Mouse (Mus musculus): ENCODE data around the gene Dusp2. TPM values are rescaled to one million over a fixed set of nuclear protein-coding genes. Genes with fewer than 3 reads are reported as not detected.
"Not testable (repeated sequence)": the region's sequence is repeated elsewhere in the genome, so short reads cannot be mapped to it uniquely, and the experiment has no call there.

Gene Dusp2
- not detected in 2 replicates for total RNA-seq (2014; fragmentation: Nextera tagmentation)
- 0.11 and 0.23 TPM in 2 replicates for total RNA-seq (2017)
- polyA plus RNA-seq (2012): 0.04 TPM in 1 of 2 replicates, not detected in the other

DNA sequence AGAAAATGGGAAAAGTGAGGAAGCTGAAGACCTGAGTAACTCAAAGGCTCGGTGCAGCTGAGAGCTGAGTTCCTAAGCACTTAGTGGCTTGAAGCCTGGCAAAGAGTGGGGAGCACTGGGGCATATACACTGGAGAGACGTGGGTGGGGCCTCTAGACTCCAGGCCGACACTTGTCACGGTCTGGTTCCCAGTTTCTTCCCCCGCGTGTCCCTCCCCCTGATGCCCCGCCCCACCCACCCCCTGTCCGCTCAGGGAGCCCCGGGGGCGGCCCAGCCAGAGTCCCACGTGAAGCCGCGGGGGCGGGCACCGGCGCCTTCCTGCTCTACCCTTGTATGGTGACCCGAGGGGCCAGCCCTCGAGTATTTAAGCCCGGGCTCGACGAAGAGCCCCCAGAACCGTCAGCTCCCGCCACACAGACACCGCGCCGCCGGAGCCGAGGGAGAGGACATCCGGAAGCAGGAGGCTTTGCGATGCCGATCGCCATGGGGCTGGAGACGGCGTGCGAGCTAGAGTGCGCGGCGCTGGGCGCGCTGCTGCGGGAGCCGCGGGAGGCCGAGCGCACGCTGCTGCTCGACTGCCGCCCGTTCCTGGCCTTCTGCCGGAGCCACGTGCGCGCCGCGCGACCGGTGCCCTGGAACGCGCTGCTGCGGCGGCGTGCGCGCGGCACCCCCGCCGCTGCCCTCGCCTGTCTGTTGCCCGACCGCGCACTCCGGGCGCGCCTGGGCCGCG is at the start of gene Dusp2:
Gene Dusp2 (plus strand): TSS at position 393 of the 730 bp plus-strand sequence.
- no peak for TF ChIP-seq GATA2 (IDR thresholded peaks at IDR 0.05; ENCODE audit: borderline replicate concordance, low read depth, low read length)
- TF ChIP-seq TAL1 (conservative IDR thresholded peaks at IDR 0.05; ENCODE audit: low read depth, low read length): no peak
- no peak for TF ChIP-seq CTCF (IDR thresholded peaks at IDR 0.05; ENCODE audit: low read depth, low read length)
- no peak for TF ChIP-seq GATA1 (IDR thresholded peaks at IDR 0.05; ENCODE audit: borderline replicate concordance, low read length)
- no peak for TF ChIP-seq POLR2AphosphoS5 (IDR thresholded peaks at IDR 0.05; ENCODE audit: insufficient replicate concordance, low read depth, low read length)
- peaks cover 42% of the 10 kb centered on the region for H3K27me3 ChIP-seq (ENCODE audit: insufficient read depth, low read length)
- no peak for ATAC-seq (ENCODE audit: extremely low read depth, insufficient number of reproducible peaks, low FRiP score, poor library complexity, severe bottlenecking)
- peaks cover 6% of the 10 kb centered on the region for H3K9me3 ChIP-seq (replicated peaks)
- peak; percentile 19 for DNase-seq (ENCODE audit: low spot score)
- no peak within 1 kb of the TSS for H3K4me3 ChIP-seq (ENCODE audit: low read depth, low read length)
- H3K4me1 ChIP-seq (ENCODE audit: insufficient read depth, low read depth, low read length): peaks cover 12% of the 10 kb centered on the region
- no peaks in the 10 kb centered on the region for H3K36me3 ChIP-seq (replicated peaks)

DNA sequence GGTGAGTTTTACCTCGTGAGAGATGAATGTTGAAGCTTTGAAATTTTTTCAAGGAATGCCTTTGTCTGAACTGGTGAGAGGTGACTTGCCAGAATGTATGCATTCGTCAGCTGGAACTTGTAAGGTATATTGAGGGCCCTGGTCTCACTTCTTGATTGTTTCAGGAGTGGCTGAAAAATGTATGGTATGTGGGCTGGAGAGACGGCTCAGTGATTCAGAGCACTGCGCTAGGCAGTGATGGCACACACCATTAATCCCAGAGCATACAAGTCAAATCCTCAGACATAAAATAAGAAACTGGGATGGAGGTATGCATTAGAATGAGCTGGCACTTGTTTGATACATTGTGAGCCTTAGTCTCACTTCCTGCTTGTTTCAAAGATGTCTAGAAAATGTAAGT is 43.7 kb upstream of the Dusp2 start:
- Histone ChIP-seq H3K27me3 (ENCODE audit: insufficient read depth, low read length) (no peaks in the 10 kb centered on the region), H3K4me3 (ENCODE audit: low read depth, low read length) (no peak overlapping the region), H3K9me3 (replicated peaks) (no peaks in the 10 kb centered on the region), H3K4me1 (ENCODE audit: insufficient read depth, low read depth, low read length) (no peaks in the 10 kb centered on the region), H3K36me3 (replicated peaks) (peaks cover 84% of the 10 kb centered on the region)
- ATAC-seq (ENCODE audit: extremely low read depth, insufficient number of reproducible peaks, low FRiP score, poor library complexity, severe bottlenecking) (no peak), DNase-seq (ENCODE audit: low spot score) (no peak)
- TF ChIP-seq POLR2AphosphoS5 (IDR thresholded peaks at IDR 0.05; ENCODE audit: insufficient replicate concordance, low read depth, low read length) (no peak), TAL1 (conservative IDR thresholded peaks at IDR 0.05; ENCODE audit: low read depth, low read length) (no peak), GATA2 (IDR thresholded peaks at IDR 0.05; ENCODE audit: borderline replicate concordance, low read depth, low read length) (no peak), CTCF (IDR thresholded peaks at IDR 0.05; ENCODE audit: low read depth, low read length) (no peak), GATA1 (IDR thresholded peaks at IDR 0.05; ENCODE audit: borderline replicate concordance, low read length) (no peak)

DNA sequence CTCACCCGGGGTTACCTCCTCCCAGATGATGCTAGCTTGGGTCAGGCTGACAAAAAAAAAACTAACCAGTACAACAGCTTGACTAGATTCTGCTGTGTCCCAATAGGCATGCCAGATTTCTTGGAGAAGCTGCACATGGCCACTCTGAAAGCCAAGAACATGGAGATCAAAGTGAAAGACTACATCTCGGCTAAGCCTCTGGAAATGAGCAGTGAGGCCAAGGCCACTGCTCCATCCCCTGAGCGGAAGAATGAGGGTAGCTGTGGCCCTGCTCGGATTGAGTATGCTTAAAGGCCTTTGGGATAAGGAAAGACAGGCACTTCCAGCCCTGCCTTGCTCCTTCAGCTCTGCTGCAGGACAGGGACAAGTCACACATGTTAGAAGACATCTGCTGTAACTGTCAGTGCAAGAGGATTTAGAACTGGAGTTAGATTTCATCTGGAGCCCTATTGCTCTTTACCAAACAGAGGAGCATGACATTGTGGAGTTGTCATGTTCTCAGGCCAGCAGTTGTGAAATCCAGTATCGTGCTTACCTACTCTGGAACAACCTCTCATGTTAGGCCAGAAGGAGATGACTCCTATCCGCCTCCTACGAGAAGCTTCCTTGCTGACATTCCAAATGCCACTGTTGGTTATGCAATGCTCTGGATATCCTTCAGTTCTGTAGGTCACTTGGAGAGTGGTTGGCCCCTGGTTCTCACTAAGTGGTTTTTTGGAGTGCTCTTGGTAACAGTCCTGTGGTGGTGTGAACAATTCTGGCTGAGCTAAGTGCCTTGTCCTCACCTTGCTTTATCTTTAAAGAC is 38.8 kb upstream of the Dusp2 start:
- H3K27me3 ChIP-seq (ENCODE audit: insufficient read depth, low read length): no peaks in the 10 kb centered on the region
- TF ChIP-seq POLR2AphosphoS5 (IDR thresholded peaks at IDR 0.05; ENCODE audit: insufficient replicate concordance, low read depth, low read length) (no peak), CTCF (IDR thresholded peaks at IDR 0.05; ENCODE audit: low read depth, low read length) (no peak), GATA2 (IDR thresholded peaks at IDR 0.05; ENCODE audit: borderline replicate concordance, low read depth, low read length) (no peak), GATA1 (IDR thresholded peaks at IDR 0.05; ENCODE audit: borderline replicate concordance, low read length) (no peak)
- DNase-seq (ENCODE audit: low spot score) (no peak), ATAC-seq (ENCODE audit: extremely low read depth, insufficient number of reproducible peaks, low FRiP score, poor library complexity, severe bottlenecking) (no peak)
- peaks cover 96% of the 10 kb centered on the region for H3K36me3 ChIP-seq (replicated peaks)
- H3K9me3 ChIP-seq (replicated peaks): no peaks in the 10 kb centered on the region
- H3K4me1 ChIP-seq (ENCODE audit: insufficient read depth, low read depth, low read length): no peaks in the 10 kb centered on the region
- H3K4me3 ChIP-seq (ENCODE audit: low read depth, low read length): no peak overlapping the region

DNA sequence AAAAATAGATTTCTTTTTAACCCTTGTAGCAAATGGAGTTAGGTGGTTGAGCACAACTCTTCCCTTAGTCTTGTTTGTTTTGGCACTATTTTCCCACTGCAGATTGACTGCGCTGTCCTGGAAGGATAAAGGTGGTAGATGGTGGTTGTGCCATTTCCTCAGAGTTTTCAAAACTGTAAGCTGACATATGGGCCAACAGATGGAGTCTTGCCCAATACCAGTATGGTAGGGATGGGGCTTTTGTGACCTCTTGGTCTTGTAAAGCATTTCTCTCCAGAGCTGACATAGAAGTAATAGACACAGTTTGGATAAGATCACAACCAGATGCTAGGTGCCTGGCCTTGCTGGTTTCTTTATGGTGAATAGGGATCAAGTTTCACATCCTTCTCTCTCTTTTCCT is 37.9 kb upstream of the Dusp2 start:
- ATAC-seq (ENCODE audit: extremely low read depth, insufficient number of reproducible peaks, low FRiP score, poor library complexity, severe bottlenecking): no peak

GRCm38 (mm10) chr2:127300701-127301100 is 35.3 kb upstream of the Dusp2 start:
- no peaks in the 10 kb centered on the region for H3K4me1 ChIP-seq (ENCODE audit: insufficient read depth, low read depth, low read length)
- DNase-seq (ENCODE audit: low spot score): no peak
- H3K9me3 ChIP-seq (replicated peaks): no peaks in the 10 kb centered on the region
- H3K27me3 ChIP-seq (ENCODE audit: insufficient read depth, low read length): no peaks in the 10 kb centered on the region
- peaks cover 66% of the 10 kb centered on the region for H3K36me3 ChIP-seq (replicated peaks)
- TF ChIP-seq GATA1 (IDR thresholded peaks at IDR 0.05; ENCODE audit: borderline replicate concordance, low read length) (no peak), CTCF (IDR thresholded peaks at IDR 0.05; ENCODE audit: low read depth, low read length) (no peak), GATA2 (IDR thresholded peaks at IDR 0.05; ENCODE audit: borderline replicate concordance, low read depth, low read length) (no peak), POLR2AphosphoS5 (IDR thresholded peaks at IDR 0.05; ENCODE audit: insufficient replicate concordance, low read depth, low read length) (no peak), TAL1 (conservative IDR thresholded peaks at IDR 0.05; ENCODE audit: low read depth, low read length) (no peak)
- ATAC-seq (ENCODE audit: extremely low read depth, insufficient number of reproducible peaks, low FRiP score, poor library complexity, severe bottlenecking): no peak
- no peak overlapping the region for H3K4me3 ChIP-seq (ENCODE audit: low read depth, low read length)

More for the DNA sequence above, 37.9 kb upstream of the Dusp2 start:
- H3K36me3 ChIP-seq (replicated peaks): peaks cover 90% of the 10 kb centered on the region
- no peaks in the 10 kb centered on the region for H3K4me1 ChIP-seq (ENCODE audit: insufficient read depth, low read depth, low read length)
- DNase-seq (ENCODE audit: low spot score): no peak
- TF ChIP-seq CTCF (IDR thresholded peaks at IDR 0.05; ENCODE audit: low read depth, low read length) (no peak), POLR2AphosphoS5 (IDR thresholded peaks at IDR 0.05; ENCODE audit: insufficient replicate concordance, low read depth, low read length) (no peak), GATA2 (IDR thresholded peaks at IDR 0.05; ENCODE audit: borderline replicate concordance, low read depth, low read length) (no peak), GATA1 (IDR thresholded peaks at IDR 0.05; ENCODE audit: borderline replicate concordance, low read length) (no peak), TAL1 (conservative IDR thresholded peaks at IDR 0.05; ENCODE audit: low read depth, low read length) (no peak)
- no peaks in the 10 kb centered on the region for H3K27me3 ChIP-seq (ENCODE audit: insufficient read depth, low read length)
- no peak overlapping the region for H3K4me3 ChIP-seq (ENCODE audit: low read depth, low read length)
- H3K9me3 ChIP-seq (replicated peaks): no peaks in the 10 kb centered on the region

DNA sequence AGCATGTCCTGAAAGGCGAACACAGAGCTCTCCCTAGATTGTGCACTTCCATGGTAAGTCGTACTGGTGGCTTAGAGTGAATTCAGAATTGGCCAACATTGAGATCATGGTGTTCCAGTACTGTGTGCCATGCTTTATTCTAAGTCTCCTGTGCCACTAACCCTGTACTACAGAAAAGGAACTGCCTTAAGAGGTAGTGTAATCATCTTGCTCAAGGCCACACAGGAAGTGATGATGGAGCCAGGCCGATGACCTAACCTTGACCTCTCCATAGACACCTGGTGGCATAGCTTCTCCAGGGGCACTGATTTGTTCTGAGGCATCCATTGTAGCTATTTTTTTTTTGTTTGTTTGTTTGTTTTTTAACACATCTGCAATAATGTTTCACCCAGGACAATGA is 34.1 kb upstream of the Dusp2 start:
- TF ChIP-seq GATA2 (IDR thresholded peaks at IDR 0.05; ENCODE audit: borderline replicate concordance, low read depth, low read length) (no peak), POLR2AphosphoS5 (IDR thresholded peaks at IDR 0.05; ENCODE audit: insufficient replicate concordance, low read depth, low read length) (no peak), CTCF (IDR thresholded peaks at IDR 0.05; ENCODE audit: low read depth, low read length) (no peak)
- no peaks in the 10 kb centered on the region for H3K27me3 ChIP-seq (ENCODE audit: insufficient read depth, low read length)
- no peaks in the 10 kb centered on the region; the same call in 1 of the 2 replicates for H3K4me1 ChIP-seq (ENCODE audit: insufficient read depth, low read depth, low read length)
- no peak overlapping the region for H3K4me3 ChIP-seq (ENCODE audit: low read depth, low read length)
- H3K9me3 ChIP-seq (replicated peaks): no peaks in the 10 kb centered on the region
- DNase-seq (ENCODE audit: low spot score) (no peak), ATAC-seq (ENCODE audit: extremely low read depth, insufficient number of reproducible peaks, low FRiP score, poor library complexity, severe bottlenecking) (no peak)
- H3K36me3 ChIP-seq (replicated peaks): peaks cover 54% of the 10 kb centered on the region

DNA sequence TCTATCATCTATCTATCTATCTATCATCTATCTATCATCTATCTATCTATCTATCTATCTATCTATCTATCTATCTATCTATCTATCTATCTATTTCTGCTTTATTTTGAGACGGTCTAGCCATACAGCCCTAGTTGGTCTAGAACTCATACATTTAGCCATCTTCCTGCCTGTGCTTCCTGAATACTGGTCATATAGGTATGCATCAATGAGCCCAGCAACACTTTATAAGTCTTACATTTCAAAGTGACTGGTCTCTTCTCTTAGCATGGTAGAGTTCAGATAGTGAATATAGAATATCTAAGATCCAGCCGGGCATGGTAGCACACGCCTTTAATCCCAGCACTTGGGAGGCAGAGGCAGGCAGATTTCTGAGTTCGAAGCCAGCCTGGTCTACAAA is 31.8 kb upstream of the Dusp2 start:
- H3K9me3 ChIP-seq (replicated peaks); DNase-seq (ENCODE audit: low spot score); H3K4me3 ChIP-seq (ENCODE audit: low read depth, low read length); H3K4me1 ChIP-seq (ENCODE audit: insufficient read depth, low read depth, low read length); H3K27me3 ChIP-seq (ENCODE audit: insufficient read depth, low read length); ATAC-seq (ENCODE audit: extremely low read depth, insufficient number of reproducible peaks, low FRiP score, poor library complexity, severe bottlenecking): not testable (repeated sequence)
- H3K36me3 ChIP-seq (replicated peaks): peaks cover 31% of the 10 kb centered on the region
